Mouse (Mus musculus) heart, embryonic 11.5 days (tissue): ENCODE results near the gene Npr1. TPM values are rescaled to one million over a fixed set of nuclear protein-coding genes. Genes with fewer than 3 reads are reported as not detected.

Experiments
- ATAC-seq: fragments of 200-750 bp; cut with Nextera tagmentation; replicated peaks from 2 replicates; pipeline ENCODE4 v1.8.0; 2017; ENCODE audit warnings: moderate library complexity; ENCODE audit not compliant: insufficient number of reproducible peaks, low FRiP score, low TSS enrichment
- H3K27ac ChIP-seq: fragments of 300-500 bp; sonication (generic); 2 replicates; pipeline ENCODE4 v1.5.1; 2014; ENCODE audit warnings: mild to moderate bottlenecking, low read depth, low read length
- H3K27me3 ChIP-seq: fragments of 300-500 bp; sonication (generic); 2 replicates; pipeline ENCODE4 v1.6.1; 2014; ENCODE audit warnings: mild to moderate bottlenecking, low read length, mixed read lengths; ENCODE audit not compliant: control insufficient read depth, insufficient read depth
- H3K36me3 ChIP-seq: fragments of 300-500 bp; sonication (generic); 2 replicates; pipeline ENCODE4 v1.6.1; 2014; ENCODE audit warnings: mild to moderate bottlenecking, low read length, moderate library complexity, mixed read lengths; ENCODE audit not compliant: control insufficient read depth, insufficient read depth
- H3K4me1 ChIP-seq: fragments of 300-500 bp; sonication (generic); 2 replicates; pipeline ENCODE4 v1.6.1; 2014; ENCODE audit warnings: low read length; ENCODE audit not compliant: control insufficient read depth, insufficient read depth
- H3K4me2 ChIP-seq: fragments of 300-500 bp; sonication (generic); 2 replicates; pipeline ENCODE4 v1.6.1; 2014; ENCODE audit warnings: mild to moderate bottlenecking, moderate library complexity
- H3K4me3 ChIP-seq: fragments of 300-500 bp; sonication (generic); 2 replicates; pipeline ENCODE4 v1.5.1; 2014; ENCODE audit warnings: low read depth, low read length
- H3K9ac ChIP-seq: fragments of 300-500 bp; sonication (generic); 2 replicates; pipeline ENCODE4 v1.6.1; 2014; ENCODE audit warnings: mild to moderate bottlenecking, low read depth, low read length, moderate library complexity
- H3K9me3 ChIP-seq: fragments of 300-500 bp; sonication (generic); replicated peaks from 2 replicates; pipeline ENCODE4 v1.6.1; 2016; ENCODE audit warnings: low read length; ENCODE audit not compliant: control insufficient read depth
- WGBS: fragments of 180-500 bp; shearing (Covaris S2); extraction: QIAGEN DNeasy Blood & Tissue Kit; methylation state at CpG from one replicate; pipeline ENCODE4 v1.1.7; 2014; ENCODE audit not compliant: insufficient replicate concordance; 5-methylcytosine and 5-hydroxymethylcytosine counted together
- polyA plus RNA-seq: library from polyadenylated mRNA; unstranded; fragments of >200 nt; fragmentation: Nextera tagmentation; extraction: Ambion mirVana; gene quantifications from 2 replicates; pipeline ENCODE4 v1.2.1, GENCODE M21; 2014

Gene Npr1
- polyA plus RNA-seq = 5.3 and 8.1 TPM in 2 replicates

DNA sequence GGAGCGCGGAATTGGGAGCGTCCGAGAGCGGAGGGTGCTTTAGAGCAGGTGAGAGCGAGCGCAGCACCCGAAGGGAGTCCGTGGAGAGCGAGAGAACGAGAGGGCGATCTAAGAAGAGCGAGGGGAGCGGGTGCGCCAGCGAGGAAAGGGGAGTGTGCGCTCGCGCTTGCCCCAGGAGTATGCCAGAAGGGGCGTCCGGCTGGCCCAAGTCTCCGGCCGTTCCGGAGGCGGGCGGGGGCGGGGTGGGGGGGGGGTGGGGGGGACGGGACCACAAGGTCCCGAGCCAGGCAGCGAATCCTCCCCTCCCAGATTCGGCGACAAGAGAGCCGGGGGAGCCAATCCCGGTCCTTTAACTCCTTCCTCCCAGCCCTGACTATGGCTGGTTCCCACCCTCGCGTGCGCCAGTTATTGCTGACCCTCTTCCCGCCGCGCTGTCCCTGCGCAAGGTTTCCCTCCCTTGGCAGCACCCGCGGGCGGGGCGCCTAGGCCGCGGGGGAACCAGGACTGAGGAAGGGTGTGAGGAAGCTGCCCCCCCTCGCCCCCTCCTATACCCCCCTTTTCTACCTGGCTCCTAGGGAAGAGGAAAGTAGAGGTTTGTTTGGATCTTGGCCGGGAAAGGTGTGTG, at the start of gene Npr1:
TSS of gene Npr1 (minus strand) at position 181 of the 625 bp plus-strand sequence.
- Histone ChIP-seq H3K4me1 (peaks cover 15% of the 10 kb centered on the region), H3K4me2 (peak within 1 kb of the TSS; percentile 75), H3K4me3 (peak within 1 kb of the TSS; percentile 60), H3K36me3 (no peaks in the 10 kb centered on the region), H3K27me3 (peaks cover 28% of the 10 kb centered on the region), H3K27ac (no peak within 1 kb of the TSS), H3K9ac (peak within 1 kb of the TSS; percentile 67), H3K9me3 (no peaks in the 10 kb centered on the region)
- WGBS = under 1% methylated on average over 32 of the region's 49 CpGs
- ATAC-seq = peak; percentile 53

GRCm38 (mm10) chr3:90515242-90515641, 49.6 kb upstream of the Npr1 start:
- ATAC-seq = no peak

DNA sequence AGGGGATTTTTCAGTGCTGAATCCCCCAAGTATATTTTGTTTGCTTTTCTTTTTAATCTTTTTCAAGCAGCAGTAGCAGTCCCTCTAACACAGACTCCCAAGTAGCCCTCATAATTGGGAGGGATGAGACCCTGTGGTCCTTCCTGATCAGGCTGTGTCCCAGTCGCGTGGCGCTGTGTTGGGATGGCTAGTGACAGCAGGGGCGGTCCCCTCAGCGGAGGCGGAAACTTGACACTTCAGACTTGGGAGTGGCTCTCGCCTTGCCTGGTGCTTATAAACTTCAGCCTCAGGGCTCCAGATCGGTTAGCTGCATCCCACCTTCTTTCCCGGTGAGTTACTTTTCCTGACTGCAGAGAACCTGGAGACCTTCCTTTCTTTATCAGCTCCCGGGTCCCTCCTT, 49.0 kb upstream of the Npr1 start:
- WGBS = under 1% methylated on average over 10 of the region's 10 CpGs
- H3K4me2 ChIP-seq = peak overlapping the region; percentile 90
- H3K36me3 ChIP-seq = no peaks in the 10 kb centered on the region
- H3K4me3 ChIP-seq = peak overlapping the region; percentile 51
- peak; percentile 83 for ATAC-seq
- peak overlapping the region; percentile 74 for H3K9ac ChIP-seq
- H3K4me1 ChIP-seq = peaks cover 11% of the 10 kb centered on the region
- H3K27ac ChIP-seq = no peak overlapping the region
- H3K27me3 ChIP-seq = peaks cover 4% of the 10 kb centered on the region; the same call in 1 of the 2 replicates
- H3K9me3 ChIP-seq = no peaks in the 10 kb centered on the region

More at GRCm38 (mm10) chr3:90515242-90515641, 49.6 kb upstream of the Npr1 start:
- peaks cover 4% of the 10 kb centered on the region; the same call in 1 of the 2 replicates for H3K27me3 ChIP-seq
- H3K4me2 ChIP-seq = peak overlapping the region; percentile 90
- H3K36me3 ChIP-seq = no peaks in the 10 kb centered on the region
- peaks cover 11% of the 10 kb centered on the region for H3K4me1 ChIP-seq
- H3K9ac ChIP-seq = peak overlapping the region; percentile 63
- WGBS = 39% methylated on average over 1 of the region's 1 CpGs
- no peak overlapping the region for H3K27ac ChIP-seq
- H3K9me3 ChIP-seq = no peaks in the 10 kb centered on the region
- H3K4me3 ChIP-seq = peak overlapping the region; percentile 51

GRCm38 (mm10) chr3:90513796-90514590, 48.3 kb upstream of the Npr1 start, which contains the start of the genes S100a1 and S100a13:
S100a1 (minus strand) TSS chr3:90514392.
S100a13 (plus strand) TSS chr3:90514435.
- 2% methylated on average over 25 of the region's 25 CpGs for WGBS

DNA sequence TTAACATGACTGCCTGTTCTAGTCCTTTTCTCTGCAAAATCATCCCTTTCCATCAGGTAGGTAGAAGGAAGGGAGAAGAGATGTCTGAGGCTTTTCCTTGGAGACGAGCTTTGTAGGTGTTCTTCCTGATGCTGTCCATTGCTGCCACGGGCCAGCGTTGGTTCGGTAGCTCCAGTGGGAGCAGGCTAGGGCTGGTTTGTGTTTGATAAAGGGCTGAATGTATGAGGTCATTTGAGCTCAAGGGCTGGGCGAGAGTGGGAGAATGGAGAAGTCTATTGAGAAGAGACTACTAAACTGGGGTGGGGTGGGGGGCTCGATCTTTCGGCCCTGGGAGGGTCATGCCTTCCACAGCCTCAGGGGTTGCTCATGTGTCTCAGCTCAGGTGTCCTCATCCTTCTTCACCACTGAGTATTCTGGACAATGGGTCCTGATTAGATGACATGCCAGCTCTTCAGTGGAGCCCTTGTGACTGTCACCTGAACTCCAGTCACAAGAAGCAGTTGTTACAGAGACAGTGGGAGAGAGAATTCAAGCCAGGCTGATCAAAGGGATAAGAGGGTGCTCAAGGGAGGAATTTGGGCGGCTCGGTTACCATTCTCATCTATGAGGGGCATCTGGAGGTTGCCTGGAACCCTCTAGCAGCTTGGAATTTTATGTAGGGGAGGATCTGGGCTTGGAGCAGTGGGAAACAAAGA, 47.4 kb upstream of the Npr1 start:
- H3K4me3 ChIP-seq = peak overlapping the region; percentile 51; the same call in 1 of the 2 replicates
- H3K27me3 ChIP-seq = peaks cover 4% of the 10 kb centered on the region; the same call in 1 of the 2 replicates
- peaks cover 13% of the 10 kb centered on the region for H3K4me1 ChIP-seq
- ATAC-seq = no peak
- H3K4me2 ChIP-seq = peak overlapping the region; percentile 90
- H3K9ac ChIP-seq = peak overlapping the region; percentile 74
- no peaks in the 10 kb centered on the region for H3K36me3 ChIP-seq
- no peak overlapping the region for H3K27ac ChIP-seq
- 60% methylated on average over 9 of the region's 9 CpGs for WGBS
- H3K9me3 ChIP-seq = no peaks in the 10 kb centered on the region

More at GRCm38 (mm10) chr3:90513796-90514590, 48.3 kb upstream of the Npr1 start, which contains the start of the genes S100a1 and S100a13:
- Histone ChIP-seq H3K4me3 (peak within 1 kb of the TSS; percentile 51), H3K27me3 (peaks cover 4% of the 10 kb centered on the region; the same call in 1 of the 2 replicates), H3K4me2 (peak within 1 kb of the TSS; percentile 90), H3K27ac (peak within 1 kb of the TSS; percentile 46; the same call in 1 of the 2 replicates), H3K36me3 (no peaks in the 10 kb centered on the region), H3K9me3 (no peaks in the 10 kb centered on the region), H3K4me1 (peaks cover 11% of the 10 kb centered on the region), H3K9ac (peak within 1 kb of the TSS; percentile 74)
- ATAC-seq = peak; percentile 32

- no peak overlapping the region for H3K4me3 ChIP-seq
- peaks cover 21% of the 10 kb centered on the region for H3K4me1 ChIP-seq
- peaks cover 4% of the 10 kb centered on the region; the same call in 1 of the 2 replicates for H3K27me3 ChIP-seq
- H3K9ac ChIP-seq = no peak overlapping the region
- H3K4me2 ChIP-seq = 0 out of 2 replicates have a peak overlapping the region, but pooled peaks have one; percentile 11
- H3K36me3 ChIP-seq = no peaks in the 10 kb centered on the region; the same call in 1 of the 2 replicates
- H3K27ac ChIP-seq = no peak overlapping the region
- no peaks in the 10 kb centered on the region for H3K9me3 ChIP-seq
- no peak for ATAC-seq
- 75% methylated on average over 5 of the region's 5 CpGs for WGBS
Observed at GRCm38 (mm10) chr3:90512276-90512675, 46.6 kb upstream of the Npr1 start.

GRCm38 (mm10) chr3:90509747-90510123, 44.1 kb upstream of the Npr1 start:
- 23% methylated on average over 2 of the region's 2 CpGs for WGBS
- H3K9ac ChIP-seq = peak overlapping the region; percentile 4; the same call in 1 of the 2 replicates
- no peak for ATAC-seq

More at GRCm38 (mm10) chr3:90509747-90510123, 44.1 kb upstream of the Npr1 start:
- peaks cover 13% of the 10 kb centered on the region for H3K36me3 ChIP-seq
- no peaks in the 10 kb centered on the region for H3K9me3 ChIP-seq
- peak overlapping the region; percentile 95 for H3K4me3 ChIP-seq
- H3K27me3 ChIP-seq = peaks cover 4% of the 10 kb centered on the region; the same call in 1 of the 2 replicates
- peak overlapping the region; percentile 88 for H3K4me2 ChIP-seq
- peaks cover 16% of the 10 kb centered on the region for H3K4me1 ChIP-seq
- peak overlapping the region; percentile 90; the same call in 1 of the 2 replicates for H3K27ac ChIP-seq
